24 mouse cellular contexts compared by ENCODE assay signal in the genomic region with DNA sequence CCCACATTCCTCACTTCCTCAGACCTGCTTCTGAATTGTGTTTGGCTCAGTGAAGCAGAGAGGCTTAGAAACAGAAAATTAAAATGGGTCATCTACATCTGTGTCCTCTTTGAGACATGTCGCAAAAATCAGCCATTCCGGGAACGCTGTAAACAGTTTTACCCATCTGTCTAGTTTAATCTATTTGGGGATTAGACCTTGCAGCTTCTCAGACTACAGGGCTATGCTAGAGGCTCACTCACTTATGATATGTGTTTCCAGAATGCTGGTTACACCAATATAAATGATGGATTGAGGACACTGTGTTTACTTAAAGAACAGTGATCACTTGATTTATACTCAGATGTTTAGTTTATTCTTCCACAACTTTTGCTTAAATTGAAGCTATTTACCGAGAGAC.
DNase-seq lines count a peak whose midpoint lies in the region; ATAC-seq and TF ChIP-seq lines count a peak whose summit lies in the region.
"Had no signal": no experiment of that assay in that cellular context is flagged by ENCODE, and none has a peak within 500 bp of the region (broad histone marks: within the 10 kb centered on the region; RNA-seq: fewer than 3 reads in every experiment).

No protein-coding gene starts in this region.

- ATAC-seq in frontal cortex, adult (ENCODE audit: low TSS enrichment): peak; percentile 64; the same call in 1 of the 2 replicates
- peak; percentile 58; the same call in 1 of the 2 replicates for ATAC-seq in lung, embryonic 14.5 days (ENCODE audit: insufficient read depth)
- 0 out of 2 replicates have a peak, but pooled peaks have one; percentile 21 for ATAC-seq in intestine, embryonic 16.5 days
- ATAC-seq: CD4-positive, CD25-positive, alpha-beta regulatory T cell, adult 4 months; forebrain, embryonic 16.5 days; hindbrain, embryonic 16.5 days had no signal

- no peak overlapping the region for H3K27ac ChIP-seq in lung, embryonic 14.5 days (ENCODE audit: low read depth)
- H3K27ac ChIP-seq in intestine, embryonic 16.5 days (ENCODE audit: low read length): no peak overlapping the region
- H3K27ac ChIP-seq: embryonic facial prominence, embryonic 12.5 days; forebrain, embryonic 12.5 days; gastrocnemius, adult 2 months; heart, embryonic 13.5 days; hindbrain, embryonic 12.5 days had no signal

- no peaks in the 10 kb centered on the region for H3K27me3 ChIP-seq in lung, embryonic 14.5 days (ENCODE audit: insufficient read depth, low read length)
- no peaks in the 10 kb centered on the region for H3K27me3 ChIP-seq in intestine, embryonic 16.5 days (replicated peaks; ENCODE audit: control insufficient read depth, insufficient read depth, low read length)
- H3K27me3 ChIP-seq: embryonic facial prominence, embryonic 12.5 days; forebrain, embryonic 12.5 days; heart, embryonic 13.5 days; hindbrain, embryonic 12.5 days had no signal

- TF ChIP-seq POLR2A in lung, adult 2 months (IDR thresholded peaks at IDR 0.05; ENCODE audit: borderline replicate concordance, extremely low read depth, low read depth, low read length): no peak

- H3K9ac ChIP-seq in lung, embryonic 14.5 days: no peak overlapping the region
- H3K9ac ChIP-seq in intestine, embryonic 16.5 days (ENCODE audit: low read depth, low read length): no peak overlapping the region
- H3K9ac ChIP-seq: embryonic facial prominence, embryonic 12.5 days; forebrain, embryonic 12.5 days; heart, embryonic 13.5 days; hindbrain, embryonic 12.5 days had no signal

- H3K4me2 ChIP-seq in lung, embryonic 14.5 days: no peak overlapping the region
- no peak overlapping the region for H3K4me2 ChIP-seq in intestine, embryonic 16.5 days (ENCODE audit: low read depth, low read length)
- H3K4me2 ChIP-seq: embryonic facial prominence, embryonic 12.5 days; forebrain, embryonic 12.5 days; heart, embryonic 13.5 days; hindbrain, embryonic 12.5 days had no signal

- 44% methylated on average over 4 of the region's 4 CpGs for WGBS in lung, embryonic 14.5 days
- 61% methylated on average over 4 of the region's 4 CpGs for WGBS in lung, adult 2 months
- WGBS in intestine, embryonic 16.5 days: 49% methylated on average over 4 of the region's 4 CpGs

- H3K9me3 ChIP-seq in lung, embryonic 14.5 days (ENCODE audit: low read depth, low read length): no peaks in the 10 kb centered on the region
- no peaks in the 10 kb centered on the region for H3K9me3 ChIP-seq in intestine, embryonic 16.5 days (ENCODE audit: control insufficient read depth, low read length)
- H3K9me3 ChIP-seq: embryonic facial prominence, embryonic 12.5 days; forebrain, embryonic 12.5 days; heart, embryonic 13.5 days; hindbrain, embryonic 12.5 days had no signal

- H3K4me3 ChIP-seq in lung, embryonic 14.5 days (ENCODE audit: low read depth, low read length): no peak overlapping the region
- no peak overlapping the region for H3K4me3 ChIP-seq in lung, adult 2 months (replicated peaks; ENCODE audit: extremely low read depth, low read depth, low read length)
- H3K4me3 ChIP-seq in intestine, embryonic 16.5 days (ENCODE audit: low read length): no peak overlapping the region
- H3K4me3 ChIP-seq: embryonic facial prominence, embryonic 12.5 days; forebrain, embryonic 12.5 days; gastrocnemius, adult 2 months; heart, embryonic 13.5 days; hindbrain, embryonic 12.5 days had no signal

- no peaks in the 10 kb centered on the region for H3K36me3 ChIP-seq in lung, embryonic 14.5 days (ENCODE audit: insufficient read depth)
- no peaks in the 10 kb centered on the region for H3K36me3 ChIP-seq in intestine, embryonic 16.5 days (ENCODE audit: control insufficient read depth, insufficient read depth, low read length)
- H3K36me3 ChIP-seq: embryonic facial prominence, embryonic 12.5 days; forebrain, embryonic 12.5 days; G1E; heart, embryonic 13.5 days; hindbrain, embryonic 12.5 days had no signal

- DNase-seq in frontal cortex, postnatal 25 days (ENCODE audit: low spot score in 2 of 2): no peak
- peak; percentile 25 for DNase-seq in lung, embryonic 14.5 days
- no peak for DNase-seq in lung, adult 2 months
- no peak for DNase-seq in right cerebral cortex, adult 2 months (ENCODE audit: low spot score in 2 of 2)
- DNase-seq in cerebellum, postnatal 36 days: no peak
- DNase-seq: adrenal gland, adult 8-10 months; adrenal gland, postnatal 36 days; B cell, adult 2 months; cerebellum, adult 11 months; cerebellum, adult 8-10 months; cerebellum, postnatal 14 days; gastrocnemius, adult 2 months; gastrocnemius, postnatal 25 days; heart, postnatal 4 days had no signal

- H3K4me1 ChIP-seq in lung, embryonic 14.5 days (ENCODE audit: insufficient read depth): no peaks in the 10 kb centered on the region
- H3K4me1 ChIP-seq in lung, adult 2 months (ENCODE audit: control insufficient read depth, insufficient read depth, low read length): no peaks in the 10 kb centered on the region
- H3K4me1 ChIP-seq in intestine, embryonic 16.5 days (ENCODE audit: control insufficient read depth, insufficient read depth, low read length): no peaks in the 10 kb centered on the region
- H3K4me1 ChIP-seq: embryonic facial prominence, embryonic 12.5 days; forebrain, embryonic 12.5 days; hindbrain, embryonic 12.5 days had no signal

- no peak for TF ChIP-seq CTCF in lung, embryonic 14.5 days (IDR thresholded peaks at IDR 0.05; ENCODE audit: low read depth)
- no peak for TF ChIP-seq CTCF in lung, adult 2 months (IDR thresholded peaks at IDR 0.05; ENCODE audit: insufficient read depth, low read length)
